Mouse (Mus musculus): ENCODE measurements around the gene Tnfsf10. TPM values are rescaled to one million over a fixed set of nuclear protein-coding genes. Genes with fewer than 3 reads are reported as not detected.

The Tnfsf10 gene
- polyA plus RNA-seq, 1 experiment from 2014 or later: 0.04 TPM

DNA sequence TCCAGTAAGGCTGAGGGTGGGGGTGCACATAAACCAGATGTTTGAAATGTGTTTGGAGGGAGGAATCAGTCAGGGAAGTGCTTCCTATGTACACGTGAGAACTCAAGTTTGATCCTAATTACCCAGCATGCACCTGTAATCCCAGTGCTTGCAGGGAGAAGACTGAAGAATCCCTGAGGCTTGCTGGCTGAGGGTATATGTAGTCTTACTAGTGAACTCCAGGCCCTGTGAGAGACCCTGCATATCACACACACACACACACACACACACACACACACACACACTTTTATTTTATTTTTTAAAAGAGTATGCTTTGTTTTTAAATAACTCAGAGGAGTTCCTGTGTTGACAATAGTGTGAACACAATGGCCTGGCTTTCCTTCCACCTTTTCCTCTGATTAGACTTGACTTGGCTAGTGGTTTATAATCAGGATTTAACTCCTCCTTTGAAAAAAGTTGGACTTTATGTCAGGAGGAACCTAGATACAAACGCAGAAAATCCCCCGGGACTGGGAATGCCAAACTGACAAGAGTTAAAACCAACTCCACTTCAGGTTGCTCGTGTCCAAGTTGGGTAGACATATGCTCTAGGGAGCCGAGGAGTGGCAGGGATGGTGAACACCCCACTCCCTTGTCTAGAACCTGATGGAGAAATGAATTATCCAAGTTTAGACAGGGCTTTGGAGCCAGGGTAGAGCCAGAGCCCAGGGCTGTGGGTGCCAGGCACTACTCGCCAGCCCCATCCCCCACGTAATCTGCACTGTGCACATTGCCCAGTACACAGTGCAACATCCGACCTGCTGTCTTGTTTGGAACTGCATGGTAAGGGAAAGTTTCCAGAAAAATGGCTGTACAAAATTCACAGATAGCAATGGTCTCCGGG, 4.0 kb downstream of the Tnfsf10 start:
- H3K27ac ChIP-seq (ENCODE audit: low read length): no peak overlapping the region
- H3K4me2 ChIP-seq (ENCODE audit: low read length): no peak overlapping the region
- H3K9me3 ChIP-seq (ENCODE audit: control insufficient read depth, low read length): no peaks in the 10 kb centered on the region
- no peak overlapping the region for H3K4me3 ChIP-seq (replicated peaks; ENCODE audit: low read length)
- 0 out of 2 replicates have a peak, but pooled peaks have one; percentile 54 for ATAC-seq
- H3K9ac ChIP-seq (replicated peaks; ENCODE audit: low read depth, low read length): no peak overlapping the region
- WGBS: 79% methylated on average over 9 of the region's 9 CpGs
- H3K36me3 ChIP-seq (ENCODE audit: control insufficient read depth, insufficient read depth): no peaks in the 10 kb centered on the region
- no peaks in the 10 kb centered on the region for H3K27me3 ChIP-seq (replicated peaks; ENCODE audit: control insufficient read depth, insufficient read depth, low read length)
- no peaks in the 10 kb centered on the region for H3K4me1 ChIP-seq (replicated peaks; ENCODE audit: control insufficient read depth, insufficient read depth, low read length)

DNA sequence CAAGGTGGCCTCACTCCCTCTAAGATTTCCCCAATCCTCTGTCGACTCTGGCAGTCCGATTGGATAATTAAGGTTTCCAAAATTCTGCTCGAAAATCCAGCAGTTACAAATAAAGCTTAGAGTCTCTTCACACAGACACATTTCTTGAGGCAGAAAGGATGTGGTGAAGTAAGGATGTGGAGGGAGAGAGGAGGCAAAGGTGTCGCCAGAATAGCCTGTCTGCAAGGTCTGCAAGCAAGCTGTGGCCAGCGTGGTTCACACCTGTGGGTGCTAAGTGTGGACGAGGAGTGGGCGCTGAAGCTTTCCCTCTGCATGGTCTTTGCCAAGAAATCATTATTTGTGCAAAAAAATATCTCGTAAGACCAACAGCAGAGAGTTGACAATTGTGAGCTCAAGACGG, 5.8 kb downstream of the Tnfsf10 start:
- no peak overlapping the region for H3K27ac ChIP-seq (ENCODE audit: low read length)
- no peaks in the 10 kb centered on the region for H3K9me3 ChIP-seq (ENCODE audit: control insufficient read depth, low read length)
- no peak overlapping the region for H3K4me2 ChIP-seq (ENCODE audit: low read length)
- no peaks in the 10 kb centered on the region for H3K4me1 ChIP-seq (replicated peaks; ENCODE audit: control insufficient read depth, insufficient read depth, low read length)
- 87% methylated on average over 9 of the region's 9 CpGs for WGBS
- no peak for ATAC-seq
- no peak overlapping the region for H3K9ac ChIP-seq (replicated peaks; ENCODE audit: low read depth, low read length)
- H3K36me3 ChIP-seq (ENCODE audit: control insufficient read depth, insufficient read depth): no peaks in the 10 kb centered on the region
- H3K27me3 ChIP-seq (replicated peaks; ENCODE audit: control insufficient read depth, insufficient read depth, low read length): no peaks in the 10 kb centered on the region
- H3K4me3 ChIP-seq (replicated peaks; ENCODE audit: low read length): no peak overlapping the region

DNA sequence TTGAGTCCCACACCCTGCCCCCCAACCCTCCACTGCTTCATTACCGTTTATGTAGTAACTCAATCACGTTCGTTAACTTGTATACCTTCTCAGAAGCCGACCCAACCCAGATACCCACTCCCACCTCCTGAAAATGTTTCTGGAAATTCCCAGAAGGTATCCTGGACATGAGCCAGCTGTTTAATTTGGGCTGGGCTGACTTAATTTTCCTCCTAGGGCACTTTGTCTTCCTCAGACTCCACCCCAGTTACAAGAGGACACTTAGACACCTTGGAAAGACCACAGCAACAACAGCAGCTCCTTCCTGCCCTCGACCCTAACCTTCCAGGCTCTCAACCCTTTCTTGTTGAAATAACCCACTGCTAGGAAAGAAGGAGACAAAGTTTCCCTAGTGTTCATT, 6.7 kb downstream of the Tnfsf10 start:
- ATAC-seq: no peak
- Histone ChIP-seq H3K36me3 (ENCODE audit: control insufficient read depth, insufficient read depth) (no peaks in the 10 kb centered on the region), H3K4me2 (ENCODE audit: low read length) (no peak overlapping the region), H3K9ac (replicated peaks; ENCODE audit: low read depth, low read length) (no peak overlapping the region), H3K27ac (ENCODE audit: low read length) (no peak overlapping the region), H3K9me3 (ENCODE audit: control insufficient read depth, low read length) (no peaks in the 10 kb centered on the region), H3K27me3 (replicated peaks; ENCODE audit: control insufficient read depth, insufficient read depth, low read length) (no peaks in the 10 kb centered on the region), H3K4me3 (replicated peaks; ENCODE audit: low read length) (no peak overlapping the region), H3K4me1 (replicated peaks; ENCODE audit: control insufficient read depth, insufficient read depth, low read length) (no peaks in the 10 kb centered on the region)
- WGBS: 59% methylated on average over 5 of the region's 5 CpGs

DNA sequence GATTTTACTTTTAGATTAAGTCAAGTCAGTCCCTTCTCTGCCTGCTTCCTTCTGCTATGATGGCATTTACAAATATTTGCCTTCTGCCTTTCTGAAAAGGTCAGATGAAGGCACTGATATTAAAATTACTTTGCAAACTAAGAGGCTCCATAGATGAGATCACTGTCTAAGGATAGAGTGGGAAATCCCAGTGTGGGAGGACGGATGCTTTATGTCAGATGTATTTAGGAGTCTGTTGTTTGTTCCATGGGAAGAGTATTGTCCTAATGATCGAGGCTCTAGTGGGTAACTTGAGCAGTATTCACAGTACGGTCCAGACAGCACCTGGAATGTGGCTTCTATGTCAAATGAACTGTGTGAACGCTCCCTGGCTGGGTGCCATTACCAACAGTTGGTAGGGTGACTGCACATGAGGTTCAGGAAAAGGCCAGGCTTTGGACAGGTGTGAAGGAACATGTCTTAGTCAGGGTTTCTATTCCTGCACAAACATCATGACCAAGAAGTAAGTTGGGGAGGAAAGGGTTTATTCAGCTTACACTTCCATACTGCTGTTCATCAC, 9.9 kb downstream of the Tnfsf10 start:
- Histone ChIP-seq H3K9ac (replicated peaks; ENCODE audit: low read depth, low read length) (no peak overlapping the region), H3K9me3 (ENCODE audit: control insufficient read depth, low read length) (no peaks in the 10 kb centered on the region), H3K27me3 (replicated peaks; ENCODE audit: control insufficient read depth, insufficient read depth, low read length) (no peaks in the 10 kb centered on the region), H3K4me2 (ENCODE audit: low read length) (no peak overlapping the region), H3K27ac (ENCODE audit: low read length) (no peak overlapping the region), H3K36me3 (ENCODE audit: control insufficient read depth, insufficient read depth) (no peaks in the 10 kb centered on the region), H3K4me3 (replicated peaks; ENCODE audit: low read length) (no peak overlapping the region), H3K4me1 (replicated peaks; ENCODE audit: control insufficient read depth, insufficient read depth, low read length) (no peaks in the 10 kb centered on the region)
- 69% methylated on average over 4 of the region's 4 CpGs for WGBS
- ATAC-seq: no peak

DNA sequence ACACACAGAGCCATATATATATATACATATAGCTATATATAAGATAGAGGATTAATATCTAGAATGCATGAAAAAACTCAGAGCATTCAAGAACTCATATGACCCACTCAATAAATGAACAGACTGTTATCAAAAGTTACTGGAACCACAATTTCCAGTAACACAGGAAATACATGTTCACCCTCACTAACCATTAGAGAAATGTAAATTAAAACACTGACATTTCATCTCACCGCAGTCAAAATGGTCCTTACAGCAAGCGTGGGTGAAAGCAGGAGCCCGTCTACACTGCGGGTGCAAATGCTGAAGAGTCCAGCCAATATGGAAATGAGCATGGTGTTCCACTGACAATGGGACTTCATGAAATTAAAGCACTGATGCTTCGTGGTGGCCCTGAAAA, 13.9 kb downstream of the Tnfsf10 start:
- WGBS: 91% methylated on average over 5 of the region's 5 CpGs
- no peak overlapping the region for H3K27ac ChIP-seq (ENCODE audit: low read length)
- no peaks in the 10 kb centered on the region for H3K9me3 ChIP-seq (ENCODE audit: control insufficient read depth, low read length)
- no peaks in the 10 kb centered on the region for H3K36me3 ChIP-seq (ENCODE audit: control insufficient read depth, insufficient read depth)
- no peak overlapping the region for H3K4me3 ChIP-seq (replicated peaks; ENCODE audit: low read length)
- H3K4me1 ChIP-seq (replicated peaks; ENCODE audit: control insufficient read depth, insufficient read depth, low read length): no peaks in the 10 kb centered on the region
- ATAC-seq: no peak
- H3K9ac ChIP-seq (replicated peaks; ENCODE audit: low read depth, low read length): no peak overlapping the region
- no peaks in the 10 kb centered on the region for H3K27me3 ChIP-seq (replicated peaks; ENCODE audit: control insufficient read depth, insufficient read depth, low read length)
- no peak overlapping the region for H3K4me2 ChIP-seq (ENCODE audit: low read length)

DNA sequence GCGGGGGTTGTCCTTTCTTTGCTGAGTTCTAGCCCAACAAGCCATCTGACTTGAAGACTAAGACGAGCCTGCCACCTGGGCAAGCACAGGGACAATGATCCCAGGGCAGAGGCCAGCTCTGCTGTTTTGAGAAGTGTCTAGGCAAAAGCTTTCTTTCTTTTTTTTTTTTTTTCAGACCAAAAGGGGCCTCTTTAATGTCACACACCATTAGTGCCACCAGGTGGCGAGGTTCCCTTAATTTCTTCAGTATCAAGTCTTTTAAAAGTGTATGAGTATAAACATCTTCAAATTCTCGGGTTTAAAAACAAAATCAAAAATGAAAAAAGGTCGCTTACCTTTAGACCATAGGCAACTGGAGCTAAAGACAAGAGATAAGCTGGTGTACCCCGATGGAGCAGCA, 21.6 kb downstream of the Tnfsf10 start:
- H3K4me2 ChIP-seq (ENCODE audit: low read length): no peak overlapping the region
- H3K27me3 ChIP-seq (replicated peaks; ENCODE audit: control insufficient read depth, insufficient read depth, low read length): no peaks in the 10 kb centered on the region
- no peaks in the 10 kb centered on the region for H3K9me3 ChIP-seq (ENCODE audit: control insufficient read depth, low read length)
- H3K27ac ChIP-seq (ENCODE audit: low read length): no peak overlapping the region
- 30% methylated on average over 6 of the region's 6 CpGs for whole genome bisulfite sequencing
- H3K9ac ChIP-seq (replicated peaks; ENCODE audit: low read depth, low read length): no peak overlapping the region
- H3K36me3 ChIP-seq (ENCODE audit: control insufficient read depth, insufficient read depth): no peaks in the 10 kb centered on the region
- no peaks in the 10 kb centered on the region for H3K4me1 ChIP-seq (replicated peaks; ENCODE audit: control insufficient read depth, insufficient read depth, low read length)
- H3K4me3 ChIP-seq (replicated peaks; ENCODE audit: low read length): no peak overlapping the region
- ATAC-seq: no peak

DNA sequence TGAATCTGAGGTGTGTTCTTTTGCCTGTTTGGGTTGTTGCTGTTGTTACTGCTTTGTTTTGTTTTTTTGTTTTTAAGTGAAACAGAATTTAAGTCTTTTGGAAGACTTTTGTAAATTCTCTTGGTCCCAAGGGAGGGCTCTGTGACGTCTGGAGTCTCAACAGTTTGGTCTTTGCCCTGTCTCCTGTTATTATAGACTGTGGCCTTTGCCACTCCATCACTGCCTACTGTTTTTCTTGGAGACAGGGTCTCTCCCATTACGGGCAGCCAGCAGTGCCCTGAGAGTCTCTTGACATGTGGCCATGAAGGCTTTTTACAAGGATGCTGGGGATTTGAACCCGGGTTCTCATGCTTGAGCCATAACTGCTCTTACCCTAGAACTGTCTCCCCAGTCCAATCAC, 22.1 kb downstream of the Tnfsf10 start:
- no peaks in the 10 kb centered on the region for H3K36me3 ChIP-seq (ENCODE audit: control insufficient read depth, insufficient read depth)
- H3K4me2 ChIP-seq (ENCODE audit: low read length): no peak overlapping the region
- WGBS: 84% methylated on average over 3 of the region's 3 CpGs
- H3K4me1 ChIP-seq (replicated peaks; ENCODE audit: control insufficient read depth, insufficient read depth, low read length): no peaks in the 10 kb centered on the region
- H3K4me3 ChIP-seq (replicated peaks; ENCODE audit: low read length): no peak overlapping the region
- ATAC-seq: no peak
- no peak overlapping the region for H3K9ac ChIP-seq (replicated peaks; ENCODE audit: low read depth, low read length)
- no peaks in the 10 kb centered on the region for H3K9me3 ChIP-seq (ENCODE audit: control insufficient read depth, low read length)
- no peak overlapping the region for H3K27ac ChIP-seq (ENCODE audit: low read length)
- H3K27me3 ChIP-seq (replicated peaks; ENCODE audit: control insufficient read depth, insufficient read depth, low read length): no peaks in the 10 kb centered on the region

DNA sequence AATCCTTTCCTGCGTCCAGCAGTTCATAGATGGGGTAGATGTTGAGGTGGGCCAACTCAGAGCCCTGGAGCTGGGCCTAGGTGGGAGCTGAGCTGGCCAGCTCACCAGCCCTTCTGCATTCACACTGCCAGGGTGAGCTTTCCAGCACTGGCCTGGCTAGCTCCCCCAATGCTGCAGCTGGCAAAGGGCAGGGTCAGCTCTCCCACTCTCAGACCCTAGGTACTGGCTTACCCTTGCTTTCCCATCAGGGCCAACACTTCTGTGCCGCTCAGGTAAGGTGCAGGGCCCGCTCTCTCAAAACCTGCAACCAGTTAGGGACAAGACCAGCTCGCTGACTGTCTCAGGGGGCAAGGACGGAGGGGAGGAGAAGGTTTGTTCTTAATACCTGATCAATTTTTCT, 23.9 kb downstream of the Tnfsf10 start:
- 92% methylated on average over 5 of the region's 5 CpGs for WGBS
- Histone ChIP-seq H3K4me2 (ENCODE audit: low read length) (no peak overlapping the region), H3K4me3 (replicated peaks; ENCODE audit: low read length) (no peak overlapping the region), H3K27me3 (replicated peaks; ENCODE audit: control insufficient read depth, insufficient read depth, low read length) (no peaks in the 10 kb centered on the region), H3K27ac (ENCODE audit: low read length) (no peak overlapping the region), H3K9me3 (ENCODE audit: control insufficient read depth, low read length) (no peaks in the 10 kb centered on the region), H3K4me1 (replicated peaks; ENCODE audit: control insufficient read depth, insufficient read depth, low read length) (no peaks in the 10 kb centered on the region), H3K9ac (replicated peaks; ENCODE audit: low read depth, low read length) (no peak overlapping the region), H3K36me3 (ENCODE audit: control insufficient read depth, insufficient read depth) (no peaks in the 10 kb centered on the region)
- no peak for ATAC-seq

DNA sequence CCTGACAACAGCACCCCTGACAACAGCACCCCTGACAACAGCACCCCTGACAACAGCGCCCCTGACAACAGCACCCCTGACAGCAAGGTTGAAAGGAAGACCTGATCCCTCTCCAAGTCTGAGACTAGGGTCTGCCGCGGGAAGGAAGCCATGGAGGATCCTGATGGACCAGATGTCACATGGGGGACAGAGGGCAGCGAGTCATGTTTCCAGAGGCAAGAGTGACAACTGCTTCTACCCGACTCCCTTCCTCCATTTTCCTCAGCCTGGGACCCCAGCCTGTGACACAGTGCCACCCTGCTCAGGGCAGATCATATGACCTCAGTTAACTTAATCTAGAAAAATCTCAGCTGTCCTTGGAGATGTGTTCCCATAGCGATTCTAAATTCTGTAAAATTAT, 25.6 kb downstream of the Tnfsf10 start:
- WGBS: 74% methylated on average over 6 of the region's 6 CpGs
- H3K27ac ChIP-seq (ENCODE audit: low read length): no peak overlapping the region
- ATAC-seq: no peak
- H3K9me3 ChIP-seq (ENCODE audit: control insufficient read depth, low read length): no peaks in the 10 kb centered on the region
- no peaks in the 10 kb centered on the region for H3K4me1 ChIP-seq (replicated peaks; ENCODE audit: control insufficient read depth, insufficient read depth, low read length)
- no peak overlapping the region for H3K9ac ChIP-seq (replicated peaks; ENCODE audit: low read depth, low read length)
- H3K27me3 ChIP-seq (replicated peaks; ENCODE audit: control insufficient read depth, insufficient read depth, low read length): no peaks in the 10 kb centered on the region
- no peak overlapping the region for H3K4me3 ChIP-seq (replicated peaks; ENCODE audit: low read length)
- H3K4me2 ChIP-seq (ENCODE audit: low read length): no peak overlapping the region
- H3K36me3 ChIP-seq (ENCODE audit: control insufficient read depth, insufficient read depth): no peaks in the 10 kb centered on the region

Measured in forebrain, embryonic 16.5 days (tissue).